Mouse (Mus musculus) bone marrow macrophage, adult 2 months (primary cell): ENCODE data around the gene Afap1l2. TPM values are rescaled to one million over a fixed set of nuclear protein-coding genes. Genes with fewer than 3 reads are reported as not detected.
A peak's percentile ranks its signal among the peaks of the same experiment; 100 is the strongest.

Experiments
- H3K27ac ChIP-seq: 2 replicates; pipeline ENCODE4 v1.5.1; 2012; ENCODE audit warnings: low read depth, low read length; ENCODE audit not compliant: insufficient read depth
- H3K4me1 ChIP-seq: 2 replicates; pipeline ENCODE4 v1.6.1; 2012; ENCODE audit warnings: low read length; ENCODE audit not compliant: control insufficient read depth, insufficient read depth
- H3K4me3 ChIP-seq: 2 replicates; pipeline ENCODE4 v1.5.1; 2012; ENCODE audit warnings: mild to moderate bottlenecking, low read length, moderate library complexity; ENCODE audit not compliant: insufficient read depth
- CTCF ChIP-seq: IDR thresholded peaks from 2 replicates; pipeline ENCODE4 v1.5.1; 2012; ENCODE audit warnings: low read depth, mild to moderate bottlenecking, low read length, moderate library complexity
- POLR2A ChIP-seq: IDR thresholded peaks from 2 replicates; pipeline ENCODE4 v1.6.1; 2012; ENCODE audit warnings: mild to moderate bottlenecking, low read depth, low read length, borderline replicate concordance
- polyA plus RNA-seq: library from polyadenylated mRNA; stranded (reverse); fragments of >200 nt; gene quantifications from 2 replicates; pipeline ENCODE4 v1.2.4, GENCODE M21; 2012; ENCODE audit not compliant: missing spikeins, insufficient read depth, insufficient read length

Afap1l2 gene
- polyA plus RNA-seq = not detected in 2 replicates

- TF ChIP-seq CTCF (0 out of 2 replicates have a peak, but pooled peaks have one; percentile 16), POLR2A (no peak)
- no peak within 1 kb of the TSS for H3K27ac ChIP-seq
- H3K4me3 ChIP-seq = no peak within 1 kb of the TSS; the same call in 1 of the 2 replicates
- 0 out of 2 replicates have a peak, but pooled peaks cover under 1% of the 10 kb centered on the region for H3K4me1 ChIP-seq
Measured at GRCm38 (mm10) chr19:57007781-57008710, at the start of gene Afap1l2. Gene Afap1l2 (minus strand): TSS chr19:57008228.

GRCm38 (mm10) chr19:57057568-57057967 is 49.5 kb upstream of the Afap1l2 start:
- H3K4me3 ChIP-seq = no peak overlapping the region
- H3K4me1 ChIP-seq = no peaks in the 10 kb centered on the region
- TF ChIP-seq CTCF (peak; percentile 20; the same call in 1 of the 2 replicates), POLR2A (no peak)
- no peak overlapping the region for H3K27ac ChIP-seq

- TF ChIP-seq POLR2A (no peak), CTCF (no peak)
- Histone ChIP-seq H3K27ac (no peak overlapping the region), H3K4me3 (no peak overlapping the region), H3K4me1 (no peaks in the 10 kb centered on the region)
Measured at GRCm38 (mm10) chr19:57055215-57056120, 47.4 kb upstream of the Afap1l2 start.

DNA sequence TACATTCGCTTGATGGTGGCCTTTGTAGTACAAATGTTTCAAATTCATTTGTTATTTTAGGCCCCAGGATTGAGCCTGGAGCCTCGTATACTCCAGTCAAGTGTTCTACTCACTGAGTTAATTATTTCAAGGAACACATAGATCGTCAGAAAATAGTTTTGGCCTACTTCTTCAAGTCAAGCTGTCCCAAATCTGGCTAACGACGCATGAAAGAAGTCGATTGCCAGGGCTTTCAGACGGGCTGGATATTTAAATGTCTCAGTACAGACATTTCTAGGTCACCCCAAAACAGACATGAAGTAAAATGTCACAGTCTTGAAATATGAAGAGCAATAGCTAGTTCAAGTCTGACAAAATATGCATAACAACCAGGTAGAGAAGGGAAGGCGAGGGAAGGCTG is 44.9 kb upstream of the Afap1l2 start:
- no peak overlapping the region for H3K27ac ChIP-seq
- no peaks in the 10 kb centered on the region for H3K4me1 ChIP-seq
- no peak overlapping the region for H3K4me3 ChIP-seq
- TF ChIP-seq POLR2A (no peak), CTCF (no peak)

GRCm38 (mm10) chr19:57052016-57052415 is 44.0 kb upstream of the Afap1l2 start:
- Histone ChIP-seq H3K27ac (no peak overlapping the region), H3K4me3 (no peak overlapping the region), H3K4me1 (no peaks in the 10 kb centered on the region)
- TF ChIP-seq POLR2A = no peak
- TF ChIP-seq CTCF = no peak

DNA sequence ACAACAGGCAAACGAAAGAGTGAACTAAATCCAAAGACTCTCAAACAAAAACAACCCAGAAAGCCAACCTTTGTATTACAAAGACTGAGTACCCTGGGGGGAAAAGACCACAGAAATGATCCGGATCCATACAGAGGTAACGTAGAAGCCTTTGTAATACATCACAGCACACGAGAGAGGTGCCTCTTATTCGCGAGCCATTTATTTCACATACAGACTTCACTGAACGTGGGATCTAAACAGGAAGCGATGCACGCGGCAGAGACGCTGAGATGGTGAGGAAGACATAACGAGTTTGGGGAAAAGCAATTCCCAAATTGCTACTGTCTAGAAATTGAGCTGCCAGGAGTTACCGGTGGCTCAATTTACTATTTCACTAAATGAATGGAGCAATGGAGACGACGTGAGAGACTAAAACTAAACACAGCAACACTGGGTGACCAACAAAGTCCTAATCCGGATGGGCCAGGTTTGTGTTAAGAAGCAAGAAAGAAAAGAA is 41.6 kb upstream of the Afap1l2 start:
- TF ChIP-seq CTCF = no peak
- no peak for TF ChIP-seq POLR2A
- no peak overlapping the region for H3K27ac ChIP-seq
- no peak overlapping the region for H3K4me3 ChIP-seq
- no peaks in the 10 kb centered on the region for H3K4me1 ChIP-seq

DNA sequence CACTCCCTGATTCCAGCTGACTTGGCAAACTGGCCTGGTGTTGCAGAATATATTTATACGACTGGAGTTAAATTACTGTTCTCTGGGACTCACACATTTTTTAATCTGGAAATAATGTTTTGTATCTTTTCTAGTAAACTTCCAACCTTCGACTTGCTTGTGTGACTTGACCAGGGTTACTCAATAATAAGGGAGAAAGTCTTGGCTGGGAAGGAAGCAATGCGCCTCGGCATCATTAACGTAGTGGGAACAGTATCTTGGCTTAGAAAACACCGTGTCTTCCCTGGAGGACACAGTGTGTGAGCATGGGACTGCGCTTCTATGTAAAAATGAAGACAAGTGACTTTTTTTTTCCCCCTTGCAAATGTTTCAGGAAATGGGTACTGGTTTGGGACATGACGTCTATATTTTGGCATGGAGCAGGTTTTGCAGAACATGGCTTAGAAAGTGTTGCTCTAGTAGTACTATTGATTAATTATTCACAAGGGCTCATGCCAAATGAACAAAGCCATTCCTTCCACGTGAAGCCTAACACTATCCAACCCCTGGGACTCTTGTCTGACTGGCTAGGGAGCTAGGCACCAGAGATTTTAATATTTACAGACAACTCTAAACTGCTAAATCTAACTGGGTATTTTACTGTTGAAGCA is 39.8 kb upstream of the Afap1l2 start:
- H3K4me3 ChIP-seq = no peak overlapping the region
- no peak for TF ChIP-seq CTCF
- TF ChIP-seq POLR2A = no peak
- H3K27ac ChIP-seq = no peak overlapping the region
- H3K4me1 ChIP-seq = no peaks in the 10 kb centered on the region

DNA sequence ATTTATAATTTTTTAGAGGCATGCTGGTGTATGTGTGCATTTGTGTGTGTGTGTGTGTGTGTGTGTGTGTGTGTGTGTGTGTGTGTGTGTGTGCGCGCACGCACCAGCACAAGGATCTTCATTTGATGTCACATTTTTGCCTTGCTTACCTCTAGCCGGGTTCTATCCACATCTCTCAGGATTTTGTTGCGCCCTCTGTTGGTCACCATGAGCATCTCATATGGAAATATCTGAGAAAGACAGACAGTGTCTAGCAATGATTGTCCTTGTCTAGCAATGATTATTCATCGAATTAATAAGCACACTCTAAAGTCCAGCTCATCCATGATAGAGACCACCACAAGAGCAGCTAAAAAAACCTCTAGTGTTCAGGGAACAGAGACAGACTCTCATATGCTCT is 31.2 kb upstream of the Afap1l2 start:
- no peaks in the 10 kb centered on the region for H3K4me1 ChIP-seq
- H3K27ac ChIP-seq = no peak overlapping the region
- TF ChIP-seq POLR2A (no peak), CTCF (no peak)
- no peak overlapping the region for H3K4me3 ChIP-seq

DNA sequence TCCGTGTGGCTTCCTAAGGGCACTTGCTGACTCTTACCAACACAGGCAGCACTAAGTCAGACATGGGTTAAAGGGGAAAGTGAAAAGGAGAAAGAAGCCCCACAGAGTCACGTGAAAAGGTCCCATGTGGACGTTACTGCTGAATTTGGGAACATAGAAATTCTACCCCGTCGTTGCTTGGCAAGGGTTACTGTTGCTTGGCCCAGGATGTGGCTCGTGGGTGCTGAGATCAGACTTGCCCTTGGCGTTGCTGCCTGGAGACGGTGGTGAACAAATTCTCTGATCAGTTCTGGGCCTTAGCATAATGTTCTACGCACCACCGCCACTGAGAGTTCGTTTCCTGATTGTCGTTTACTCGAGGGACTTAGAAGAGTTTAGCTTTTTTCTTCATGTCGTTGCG is 28.8 kb upstream of the Afap1l2 start:
- Histone ChIP-seq H3K27ac (no peak overlapping the region), H3K4me1 (no peaks in the 10 kb centered on the region), H3K4me3 (no peak overlapping the region)
- TF ChIP-seq CTCF = no peak

- Histone ChIP-seq H3K4me3 (no peak overlapping the region), H3K27ac (no peak overlapping the region), H3K4me1 (no peaks in the 10 kb centered on the region)
- TF ChIP-seq POLR2A (no peak), CTCF (no peak)
Measured at GRCm38 (mm10) chr19:57031582-57031981, 23.6 kb upstream of the Afap1l2 start.
